Mouse (Mus musculus): ENCODE results near the gene Gm20909.
"Not testable (repeated sequence)": the region's sequence is repeated elsewhere in the genome, so short reads cannot be mapped to it uniquely, and the experiment has no call there.

Gene Gm20909

DNA sequence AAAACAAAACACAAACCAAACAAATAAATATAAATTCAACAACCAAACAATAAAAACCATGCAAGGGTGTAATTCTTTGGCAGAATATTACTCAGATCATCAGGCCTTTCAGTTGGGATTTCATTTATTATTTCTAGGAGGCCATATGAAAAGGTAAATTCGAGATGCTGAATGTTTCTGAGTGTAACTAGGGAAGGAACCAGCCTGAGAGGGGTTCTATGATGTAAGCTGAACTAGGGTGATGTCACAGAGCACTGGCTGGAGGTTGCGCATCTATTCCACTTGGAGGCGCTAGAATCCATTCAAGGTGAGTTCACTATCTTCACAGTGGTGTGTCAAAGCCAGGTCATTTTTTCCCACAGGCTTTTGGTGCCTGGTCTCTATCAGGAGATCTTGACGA lies at the start of gene Gm20909:
Gm20909 (plus strand) TSS at position 301 of the 400 bp plus-strand sequence.
- not testable (repeated sequence) for DNase-seq (ENCODE audit: low spot score)
